Mouse (Mus musculus) ES-Bruce4 (cell line): ENCODE measurements around the gene Gm49354. TPM values are rescaled to one million over a fixed set of nuclear protein-coding genes. Genes with fewer than 3 reads are reported as not detected.
A peak's percentile ranks its signal among the peaks of the same experiment; 100 is the strongest.

Source experiments
- H3K27ac ChIP-seq: 2 replicates; pipeline ENCODE4 v1.5.1; 2012; ENCODE audit warnings: low read length, inconsistent platforms; ENCODE audit not compliant: insufficient read depth
- H3K27me3 ChIP-seq: 2 replicates; pipeline ENCODE4 v1.6.1; 2012; ENCODE audit warnings: mild to moderate bottlenecking, low read length, inconsistent platforms; ENCODE audit not compliant: control insufficient read depth, poor library complexity, insufficient read depth, severe bottlenecking
- H3K36me3 ChIP-seq: 2 replicates; pipeline ENCODE4 v1.6.1; 2012; ENCODE audit warnings: inconsistent platforms, mild to moderate bottlenecking, low read length, moderate library complexity; ENCODE audit not compliant: control insufficient read depth, poor library complexity, insufficient read depth, severe bottlenecking
- H3K4me1 ChIP-seq: one replicate; pipeline ENCODE4 v1.8.1; 2011; ENCODE audit warnings: low read length; ENCODE audit not compliant: control insufficient read depth, insufficient read depth
- H3K4me3 ChIP-seq: 2 replicates; pipeline ENCODE4 v1.5.1; 2011; ENCODE audit warnings: low read depth, mild to moderate bottlenecking, low read length
- H3K9ac ChIP-seq: 2 replicates; pipeline ENCODE4 v1.6.1; 2012; ENCODE audit warnings: low read depth, mild to moderate bottlenecking, inconsistent platforms; ENCODE audit not compliant: poor library complexity, severe bottlenecking
- H3K9me3 ChIP-seq: replicated peaks from 2 replicates; pipeline ENCODE4 v1.6.1; 2012; ENCODE audit warnings: mild to moderate bottlenecking, low read length, inconsistent platforms; ENCODE audit not compliant: control insufficient read depth, poor library complexity, insufficient read depth, severe bottlenecking
- CTCF ChIP-seq: IDR thresholded peaks from one replicate; pipeline ENCODE4 v1.8.1; 2011; ENCODE audit warnings: low read depth, low read length
- EP300 ChIP-seq: IDR thresholded peaks from 2 replicates; pipeline ENCODE4 v1.6.1; 2011; ENCODE audit warnings: low read depth, low read length; ENCODE audit not compliant: insufficient read depth
- POLR2A ChIP-seq: IDR thresholded peaks from one replicate; pipeline ENCODE4 v1.8.1; 2011; ENCODE audit warnings: low read length; ENCODE audit not compliant: insufficient read depth
- polyA plus RNA-seq: library from polyadenylated mRNA; stranded (reverse); fragments of >200 nt; gene quantifications from 2 replicates; pipeline ENCODE4 v1.2.4, GENCODE M21; 2011; ENCODE audit warnings: low read depth; ENCODE audit not compliant: missing spikeins, insufficient read depth, insufficient read length

Gene Gm49354
- polyA plus RNA-seq, result not detected in 2 replicates

GRCm38 (mm10) chr13:59782145-59782544 lies at the start of gene Gm49354:
Gene Gm49354 (minus strand): TSS chr13:59782245.
- Histone ChIP-seq H3K27me3 (no peaks in the 10 kb centered on the region), H3K27ac (no peak within 1 kb of the TSS), H3K4me3 (no peak within 1 kb of the TSS), H3K9ac (no peak within 1 kb of the TSS), H3K4me1 (no peaks in the 10 kb centered on the region), H3K36me3 (peaks cover 35% of the 10 kb centered on the region), H3K9me3 (no peaks in the 10 kb centered on the region)
- no peak for TF ChIP-seq EP300
- no peak for TF ChIP-seq CTCF
- no peak for TF ChIP-seq POLR2A

- no peak overlapping the region for H3K9ac ChIP-seq
- no peak overlapping the region for H3K27ac ChIP-seq
- TF ChIP-seq EP300, result no peak
- TF ChIP-seq POLR2A, result no peak
- TF ChIP-seq CTCF, result no peak
- no peaks in the 10 kb centered on the region for H3K9me3 ChIP-seq
- no peak overlapping the region for H3K4me3 ChIP-seq
- H3K4me1 ChIP-seq, result no peaks in the 10 kb centered on the region
- peaks cover 8% of the 10 kb centered on the region for H3K36me3 ChIP-seq
- H3K27me3 ChIP-seq, result no peaks in the 10 kb centered on the region
These were observed 43.9 kb upstream of the Gm49354 start for GRCm38 (mm10) chr13:59825966-59826365.

- no peak for TF ChIP-seq EP300
- TF ChIP-seq POLR2A, result peak; percentile 53
- H3K4me3 ChIP-seq, result peak within 1 kb of the TSS; percentile 97
- H3K36me3 ChIP-seq, result peaks cover 13% of the 10 kb centered on the region
- no peaks in the 10 kb centered on the region for H3K27me3 ChIP-seq
- no peaks in the 10 kb centered on the region for H3K9me3 ChIP-seq
- no peaks in the 10 kb centered on the region for H3K4me1 ChIP-seq
- H3K27ac ChIP-seq, result peak within 1 kb of the TSS; percentile 76
- H3K9ac ChIP-seq, result peak within 1 kb of the TSS; percentile 89
These were observed 40.7 kb upstream of the Gm49354 start, which contains the start of gene Tut7 for GRCm38 (mm10) chr13:59822507-59823462. Gene Tut7 (minus strand): TSS chr13:59823147.

GRCm38 (mm10) chr13:59820836-59821235 lies 38.8 kb upstream of the Gm49354 start:
- H3K9ac ChIP-seq, result no peak overlapping the region
- H3K27me3 ChIP-seq, result no peaks in the 10 kb centered on the region
- H3K36me3 ChIP-seq, result peaks cover 17% of the 10 kb centered on the region
- no peak overlapping the region for H3K27ac ChIP-seq
- no peak overlapping the region for H3K4me3 ChIP-seq
- H3K4me1 ChIP-seq, result no peaks in the 10 kb centered on the region
- no peaks in the 10 kb centered on the region for H3K9me3 ChIP-seq
- TF ChIP-seq CTCF (no peak), EP300 (no peak), POLR2A (no peak)

- H3K27me3 ChIP-seq, result no peaks in the 10 kb centered on the region
- no peak overlapping the region for H3K27ac ChIP-seq
- no peaks in the 10 kb centered on the region for H3K4me1 ChIP-seq
- no peak overlapping the region for H3K9ac ChIP-seq
- no peak for TF ChIP-seq EP300
- no peak for TF ChIP-seq CTCF
- no peak for TF ChIP-seq POLR2A
- peaks cover 24% of the 10 kb centered on the region for H3K36me3 ChIP-seq
- H3K9me3 ChIP-seq, result no peaks in the 10 kb centered on the region
- no peak overlapping the region for H3K4me3 ChIP-seq
These were observed 38.1 kb upstream of the Gm49354 start for GRCm38 (mm10) chr13:59820114-59820513.

- H3K4me3 ChIP-seq, result no peak overlapping the region
- H3K9ac ChIP-seq, result no peak overlapping the region
- H3K9me3 ChIP-seq, result no peaks in the 10 kb centered on the region
- TF ChIP-seq POLR2A (no peak), EP300 (no peak), CTCF (no peak)
- H3K27ac ChIP-seq, result no peak overlapping the region
- no peaks in the 10 kb centered on the region for H3K4me1 ChIP-seq
- H3K27me3 ChIP-seq, result no peaks in the 10 kb centered on the region
- peaks cover 40% of the 10 kb centered on the region for H3K36me3 ChIP-seq
These were observed 35.3 kb upstream of the Gm49354 start for GRCm38 (mm10) chr13:59817352-59817751.
